Mouse (Mus musculus) hindbrain, embryonic 12.5 days (tissue): Measurements from ENCODE around the gene Ptprr. TPM values are rescaled to one million over a fixed set of nuclear protein-coding genes. Genes with fewer than 3 reads are reported as not detected.
A peak's percentile ranks its signal among the peaks of the same experiment; 100 is the strongest.

Experiments used
- ATAC-seq: fragments of 200-750 bp; cut with Nextera tagmentation; 2 replicates; pipeline ENCODE4 v1.8.0; 2017; ENCODE audit warnings: moderate TSS enrichment; ENCODE audit not compliant: low FRiP score
- H3K27ac ChIP-seq: fragments of 300-500 bp; sonication (generic); 2 replicates; pipeline ENCODE4 v1.5.1; 2016; ENCODE audit warnings: mild to moderate bottlenecking
- H3K27me3 ChIP-seq: fragments of 300-500 bp; sonication (generic); 2 replicates; pipeline ENCODE4 v1.6.1; 2016; ENCODE audit warnings: mild to moderate bottlenecking
- H3K36me3 ChIP-seq: fragments of 300-500 bp; sonication (generic); 2 replicates; pipeline ENCODE4 v1.6.1; 2016; ENCODE audit warnings: mild to moderate bottlenecking
- H3K4me1 ChIP-seq: fragments of 300-500 bp; sonication (generic); 2 replicates; pipeline ENCODE4 v1.6.1; 2016
- H3K4me2 ChIP-seq: fragments of 300-500 bp; sonication (generic); replicated peaks from 2 replicates; pipeline ENCODE4 v1.6.1; 2016; ENCODE audit warnings: mild to moderate bottlenecking
- H3K4me3 ChIP-seq: fragments of 300-500 bp; sonication (generic); 2 replicates; pipeline ENCODE4 v1.5.1; 2016; ENCODE audit warnings: mild to moderate bottlenecking
- H3K9ac ChIP-seq: fragments of 300-500 bp; sonication (generic); 2 replicates; pipeline ENCODE4 v1.6.1; 2016; ENCODE audit warnings: mild to moderate bottlenecking, moderate library complexity
- H3K9me3 ChIP-seq: fragments of 300-500 bp; sonication (generic); replicated peaks from 2 replicates; pipeline ENCODE4 v1.6.1; 2016; ENCODE audit warnings: mild to moderate bottlenecking
- WGBS: fragments of 180-500 bp; shearing (Covaris S2); methylation state at CpG from one replicate; pipeline ENCODE4 v1.1.7; 2016; 5-methylcytosine and 5-hydroxymethylcytosine counted together
- polyA plus RNA-seq: library from polyadenylated mRNA; unstranded; fragments of >200 nt; fragmentation: Nextera tagmentation; extraction: Ambion mirVana; gene quantifications from 2 replicates; pipeline ENCODE4 v1.2.1, GENCODE M21; 2016

Gene Ptprr
- 4.6 and 6.6 TPM in 2 replicates for polyA plus RNA-seq

DNA sequence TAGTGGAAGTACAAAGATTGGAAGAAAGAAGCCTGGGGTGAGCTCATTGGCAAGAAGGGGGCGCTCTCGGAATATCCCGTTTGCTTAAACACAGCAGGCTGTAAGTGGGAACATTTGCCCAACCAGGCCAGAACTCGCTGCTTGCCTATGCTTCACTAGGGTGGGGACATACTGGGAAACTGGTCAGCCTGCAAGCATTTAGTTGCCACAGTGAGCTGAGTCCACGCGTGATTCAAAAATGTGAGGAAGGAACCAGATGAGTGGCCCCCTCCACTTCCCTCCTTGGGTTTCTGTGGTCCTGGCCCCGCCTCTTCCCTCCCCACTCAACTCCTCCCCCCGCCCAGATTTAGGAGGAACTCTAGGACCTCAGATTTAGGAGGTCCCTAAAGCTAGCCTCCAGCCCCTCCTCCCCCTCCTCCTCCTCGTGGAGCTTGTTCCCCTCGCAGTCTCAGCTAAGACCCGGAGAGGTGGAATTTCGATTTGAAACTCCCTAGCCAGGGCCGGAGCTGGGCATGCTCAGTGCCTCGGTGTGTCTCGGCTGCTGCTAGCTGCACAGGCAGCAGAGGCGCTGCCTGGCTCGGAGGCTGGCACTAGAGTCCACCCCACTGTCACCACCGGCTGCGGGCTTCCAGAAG, at the start of gene Ptprr:
TSS of gene Ptprr (plus strand) at position 369 of the 635 bp plus-strand sequence.
- H3K4me1 ChIP-seq: peaks cover 12% of the 10 kb centered on the region
- no peaks in the 10 kb centered on the region for H3K9me3 ChIP-seq
- H3K27me3 ChIP-seq: no peaks in the 10 kb centered on the region
- peak within 1 kb of the TSS; percentile 53 for H3K4me3 ChIP-seq
- H3K27ac ChIP-seq: peak within 1 kb of the TSS; percentile 60
- peak; percentile 97 for ATAC-seq
- peak within 1 kb of the TSS; percentile 62 for H3K9ac ChIP-seq
- WGBS: under 1% methylated on average over 19 of the region's 19 CpGs
- H3K36me3 ChIP-seq: no peaks in the 10 kb centered on the region
- peak within 1 kb of the TSS; percentile 87 for H3K4me2 ChIP-seq

DNA sequence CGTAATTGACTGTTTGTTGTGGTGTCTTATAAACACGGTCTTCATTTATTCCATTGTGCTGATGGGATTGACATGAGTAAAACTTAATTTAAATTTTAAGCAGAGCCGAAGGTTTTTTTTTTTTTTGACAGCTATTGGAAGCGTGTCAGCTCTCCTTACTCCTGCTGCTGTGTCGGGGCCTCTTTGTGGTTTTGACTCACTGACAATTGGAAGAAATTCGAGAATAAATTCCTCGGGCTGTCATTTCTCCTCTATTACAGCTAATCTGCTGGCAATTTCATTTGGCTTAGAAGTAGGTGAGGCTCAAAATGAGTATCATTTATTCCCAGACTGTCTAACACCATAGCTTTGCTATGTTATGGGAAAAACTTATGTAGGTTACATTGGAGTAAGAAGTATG, 41.7 kb upstream of the Ptprr start:
- Histone ChIP-seq H3K4me1 (no peaks in the 10 kb centered on the region), H3K4me2 (no peak overlapping the region), H3K9me3 (no peaks in the 10 kb centered on the region), H3K9ac (no peak overlapping the region), H3K27me3 (no peaks in the 10 kb centered on the region), H3K36me3 (no peaks in the 10 kb centered on the region), H3K27ac (no peak overlapping the region), H3K4me3 (no peak overlapping the region)
- ATAC-seq: no peak
- 73% methylated on average over 7 of the region's 7 CpGs for WGBS

DNA sequence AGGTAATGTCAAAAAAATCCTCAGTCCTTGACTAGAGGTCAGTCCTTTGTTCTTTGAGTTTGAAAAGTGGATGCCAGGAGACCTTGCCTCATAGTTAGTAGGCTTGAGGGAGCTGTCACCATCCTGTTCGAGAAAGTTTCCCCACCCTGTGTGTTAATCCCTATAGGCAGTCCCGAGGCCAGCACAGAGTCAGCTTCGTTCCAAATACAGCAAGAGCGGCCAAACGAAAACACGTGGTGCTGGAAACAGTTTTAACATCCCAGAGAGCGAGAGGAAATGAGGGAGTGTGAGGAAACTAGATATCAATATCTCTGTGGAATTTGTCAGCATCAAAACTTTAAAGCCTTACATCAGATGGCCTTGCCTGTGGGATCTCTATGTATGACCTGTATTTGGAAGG, 39.0 kb upstream of the Ptprr start:
- Histone ChIP-seq H3K36me3 (no peaks in the 10 kb centered on the region), H3K27me3 (no peaks in the 10 kb centered on the region), H3K4me1 (no peaks in the 10 kb centered on the region), H3K4me3 (no peak overlapping the region), H3K27ac (no peak overlapping the region), H3K9ac (no peak overlapping the region), H3K4me2 (no peak overlapping the region), H3K9me3 (no peaks in the 10 kb centered on the region)
- WGBS: 55% methylated on average over 7 of the region's 7 CpGs
- no peak for ATAC-seq

DNA sequence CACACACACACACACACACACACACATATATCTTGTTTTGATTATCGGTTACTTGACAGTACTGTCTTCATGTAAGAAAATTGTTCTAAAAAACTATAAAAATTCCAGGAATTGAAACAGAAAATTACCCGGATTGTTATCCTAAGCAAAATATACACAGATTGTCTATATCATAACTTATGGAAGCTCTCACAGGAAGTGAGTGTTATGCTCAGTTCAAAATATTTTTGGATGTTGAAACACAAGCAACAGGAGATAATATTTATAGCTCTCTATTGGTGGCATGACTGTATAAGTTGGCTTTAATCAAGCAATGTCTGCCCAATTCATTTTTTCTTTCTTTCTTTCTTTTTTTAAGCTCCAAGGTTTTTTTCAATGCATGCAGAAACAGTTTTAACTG, 38.0 kb upstream of the Ptprr start:
- WGBS: 90% methylated on average over 2 of the region's 2 CpGs

DNA sequence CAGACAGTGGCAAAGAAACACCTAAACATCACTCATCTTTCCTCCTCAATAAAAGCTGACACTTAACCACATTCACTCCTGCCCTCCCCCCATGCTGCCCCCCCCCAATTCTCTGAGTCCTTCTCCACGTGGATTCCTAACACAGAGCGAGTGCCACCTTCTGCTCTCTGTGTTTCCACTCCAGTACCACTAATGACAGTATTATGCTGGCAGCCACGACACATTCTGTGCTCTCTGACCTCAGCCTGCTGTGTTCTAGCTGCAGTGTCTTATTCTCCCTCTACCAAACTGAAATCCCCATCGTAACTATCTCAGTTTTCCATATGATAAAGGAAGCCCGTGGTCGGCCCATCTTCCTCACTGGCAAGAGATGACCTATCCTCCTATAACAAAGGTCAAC, 33.7 kb upstream of the Ptprr start:
- H3K27me3 ChIP-seq: no peaks in the 10 kb centered on the region
- H3K27ac ChIP-seq: no peak overlapping the region
- WGBS: 55% methylated on average over 6 of the region's 6 CpGs
- H3K4me3 ChIP-seq: no peak overlapping the region
- H3K4me2 ChIP-seq: no peak overlapping the region
- no peaks in the 10 kb centered on the region; the same call in 1 of the 2 replicates for H3K4me1 ChIP-seq
- H3K9me3 ChIP-seq: no peaks in the 10 kb centered on the region
- H3K9ac ChIP-seq: no peak overlapping the region
- no peak for ATAC-seq
- H3K36me3 ChIP-seq: no peaks in the 10 kb centered on the region

More for the DNA sequence above, 38.0 kb upstream of the Ptprr start:
- H3K4me1 ChIP-seq: no peaks in the 10 kb centered on the region
- no peak overlapping the region for H3K4me3 ChIP-seq
- no peak overlapping the region for H3K9ac ChIP-seq
- no peak for ATAC-seq
- no peak overlapping the region for H3K27ac ChIP-seq
- no peaks in the 10 kb centered on the region for H3K36me3 ChIP-seq
- no peaks in the 10 kb centered on the region for H3K9me3 ChIP-seq
- no peak overlapping the region for H3K4me2 ChIP-seq
- H3K27me3 ChIP-seq: no peaks in the 10 kb centered on the region

DNA sequence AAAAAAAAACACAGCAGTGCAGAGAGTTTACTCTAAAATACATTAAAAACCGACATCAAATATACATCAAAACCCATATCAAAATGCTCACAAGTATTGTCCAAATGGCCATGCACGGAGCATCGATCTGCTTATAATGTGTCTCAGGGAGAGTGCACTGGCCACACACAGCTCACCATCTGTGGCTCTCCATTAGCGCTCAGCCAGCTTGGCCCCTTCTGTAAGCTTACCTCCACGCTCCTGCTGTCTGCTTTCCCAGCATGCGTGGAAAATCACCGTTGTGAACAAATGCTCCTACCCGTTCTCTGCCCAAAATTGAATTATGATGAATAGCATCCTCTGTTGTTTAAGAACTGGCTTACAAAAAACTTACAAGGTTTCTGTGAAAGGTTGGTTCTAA, 16.2 kb upstream of the Ptprr start:
- Histone ChIP-seq H3K27ac (no peak overlapping the region), H3K27me3 (no peaks in the 10 kb centered on the region), H3K4me2 (no peak overlapping the region), H3K36me3 (no peaks in the 10 kb centered on the region), H3K4me3 (no peak overlapping the region), H3K4me1 (no peaks in the 10 kb centered on the region), H3K9me3 (no peaks in the 10 kb centered on the region), H3K9ac (no peak overlapping the region)
- WGBS: 58% methylated on average over 8 of the region's 8 CpGs
- no peak for ATAC-seq

DNA sequence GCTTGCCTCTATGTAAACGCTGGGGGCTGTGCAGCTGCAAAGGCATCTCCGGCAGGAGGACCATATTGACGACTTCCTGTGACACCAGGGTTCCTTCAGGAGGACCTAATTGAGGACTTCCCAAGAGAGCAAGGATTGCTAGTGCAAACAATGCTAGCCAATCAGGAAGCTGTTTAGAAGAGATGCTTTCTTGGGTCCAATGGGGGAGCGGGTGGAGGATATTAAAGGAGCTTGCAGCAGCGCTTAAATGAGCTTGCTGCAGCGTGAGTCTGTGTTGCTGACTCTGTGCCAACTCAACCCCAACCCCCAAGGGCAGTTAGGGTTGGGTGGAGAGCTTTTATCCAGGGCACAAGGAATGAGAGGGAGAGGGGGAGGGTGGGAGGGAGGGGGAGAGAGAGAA, 11.3 kb upstream of the Ptprr start:
- H3K36me3 ChIP-seq: no peaks in the 10 kb centered on the region
- H3K4me2 ChIP-seq: no peak overlapping the region
- ATAC-seq: no peak
- no peaks in the 10 kb centered on the region for H3K4me1 ChIP-seq
- H3K27me3 ChIP-seq: no peaks in the 10 kb centered on the region
- WGBS: 50% methylated on average over 6 of the region's 6 CpGs
- H3K9me3 ChIP-seq: no peaks in the 10 kb centered on the region
- H3K9ac ChIP-seq: no peak overlapping the region
- H3K4me3 ChIP-seq: no peak overlapping the region
- H3K27ac ChIP-seq: no peak overlapping the region

DNA sequence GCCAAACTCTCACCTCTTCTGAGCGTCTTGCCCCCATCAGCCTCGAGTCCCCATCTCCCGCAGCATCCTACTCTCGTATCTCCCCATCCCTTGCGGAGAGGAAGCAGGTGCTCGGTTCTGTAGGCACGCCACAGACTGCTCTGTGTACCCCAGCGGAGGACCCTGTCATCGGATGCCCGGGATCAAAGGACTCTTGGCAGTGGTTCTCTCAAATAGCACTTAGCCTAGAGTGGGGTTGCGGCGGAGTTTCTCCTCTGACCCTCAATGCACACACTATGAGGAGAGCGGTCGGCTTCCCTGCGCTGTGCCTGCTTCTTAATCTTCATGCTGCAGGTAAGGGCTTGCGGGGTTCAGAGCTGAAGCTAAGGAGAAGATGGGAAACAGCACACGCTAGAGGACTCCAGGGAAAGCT, 473 bp downstream of the Ptprr start:
- no peaks in the 10 kb centered on the region for H3K9me3 ChIP-seq
- peak overlapping the region; percentile 60 for H3K27ac ChIP-seq
- ATAC-seq: peak; percentile 82
- peak overlapping the region; percentile 53 for H3K4me3 ChIP-seq
- under 1% methylated on average over 17 of the region's 17 CpGs for WGBS
- H3K4me2 ChIP-seq: peak overlapping the region; percentile 87
- peaks cover 12% of the 10 kb centered on the region for H3K4me1 ChIP-seq
- no peaks in the 10 kb centered on the region for H3K36me3 ChIP-seq
- no peaks in the 10 kb centered on the region for H3K27me3 ChIP-seq
- H3K9ac ChIP-seq: peak overlapping the region; percentile 62

DNA sequence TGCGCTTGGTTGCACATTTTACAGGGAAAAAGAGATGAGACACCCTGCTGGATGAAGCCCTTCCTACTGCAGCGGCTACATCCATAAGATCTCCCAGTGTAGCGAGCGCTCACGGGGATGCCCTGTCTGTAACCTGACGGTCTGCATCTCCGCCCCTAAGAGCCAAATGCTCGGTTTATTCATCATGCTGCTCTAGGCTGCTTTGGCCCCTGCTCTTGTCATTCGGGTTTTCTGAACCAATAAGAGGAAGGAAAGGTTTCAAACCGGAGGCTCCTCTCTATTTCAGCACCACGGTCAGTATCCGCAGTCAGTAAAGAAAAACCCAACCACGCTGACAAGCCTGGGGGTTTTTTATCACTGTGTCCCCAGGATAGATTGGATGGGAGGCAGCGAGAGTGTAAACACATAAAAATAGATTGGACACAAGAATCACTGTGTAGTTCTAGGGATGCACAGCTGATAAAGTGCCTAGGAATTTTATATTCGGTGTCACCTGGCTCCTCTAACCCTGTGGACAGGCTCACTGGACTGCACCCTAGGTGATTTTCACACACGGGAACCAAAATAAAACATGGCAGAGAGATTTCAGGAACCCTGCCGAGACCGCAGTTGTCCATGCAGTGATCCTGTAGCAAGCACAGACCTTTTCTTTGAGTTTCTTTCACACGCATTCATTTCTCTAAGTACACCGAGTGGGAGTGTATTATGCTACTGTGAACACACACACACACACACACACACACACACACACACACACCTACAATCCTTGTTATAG, 1.3 kb downstream of the Ptprr start:
- Histone ChIP-seq H3K4me1 (peaks cover 12% of the 10 kb centered on the region), H3K27ac (no peak overlapping the region), H3K9me3 (no peaks in the 10 kb centered on the region), H3K4me3 (peak overlapping the region; percentile 53), H3K27me3 (no peaks in the 10 kb centered on the region), H3K4me2 (peak overlapping the region; percentile 87), H3K9ac (peak overlapping the region; percentile 62), H3K36me3 (no peaks in the 10 kb centered on the region)
- WGBS: 7% methylated on average over 20 of the region's 20 CpGs
- ATAC-seq: no peak

DNA sequence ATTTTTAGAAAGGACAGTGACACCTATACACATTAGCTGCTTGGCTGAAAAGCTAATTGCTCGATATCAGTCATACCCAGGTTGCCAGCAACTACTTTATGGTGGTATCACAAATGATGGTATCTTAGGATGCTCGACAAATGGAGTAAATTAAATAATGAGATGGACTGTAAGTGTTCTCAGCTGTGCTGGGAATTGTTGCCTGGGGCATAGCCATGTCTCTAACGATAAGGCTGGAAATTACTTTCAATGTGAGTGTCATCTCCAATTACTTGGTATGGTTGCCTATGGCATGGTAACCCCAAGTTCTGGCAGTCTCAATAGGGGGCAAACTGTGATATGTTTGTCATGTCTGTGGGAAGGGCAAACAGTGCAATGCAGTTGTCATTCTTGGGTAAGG, 3.1 kb downstream of the Ptprr start:
- no peak overlapping the region for H3K9ac ChIP-seq
- no peak overlapping the region for H3K27ac ChIP-seq
- 64% methylated on average over 3 of the region's 3 CpGs for WGBS
- H3K4me1 ChIP-seq: peaks cover 12% of the 10 kb centered on the region
- H3K9me3 ChIP-seq: no peaks in the 10 kb centered on the region
- no peak overlapping the region for H3K4me2 ChIP-seq
- H3K4me3 ChIP-seq: no peak overlapping the region
- no peaks in the 10 kb centered on the region for H3K36me3 ChIP-seq
- ATAC-seq: no peak
- no peaks in the 10 kb centered on the region for H3K27me3 ChIP-seq

DNA sequence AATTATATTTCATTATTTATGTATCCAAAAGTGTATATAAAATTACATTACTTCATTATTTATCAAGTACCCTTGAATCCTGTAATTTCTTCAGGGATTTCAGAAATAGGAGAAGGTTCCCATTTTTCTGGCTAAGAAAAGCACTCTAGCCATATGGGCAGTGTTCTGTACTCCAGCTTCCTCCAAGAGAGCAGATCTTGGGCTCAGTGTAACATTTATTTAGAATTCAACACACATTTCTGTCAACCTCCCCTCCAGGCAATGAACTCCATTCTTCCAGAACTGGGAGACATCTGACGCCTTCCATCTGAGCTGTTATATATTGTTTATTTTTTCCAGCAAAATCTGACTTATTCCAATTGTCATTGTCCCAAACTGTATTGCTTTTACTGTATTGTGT, 20.1 kb downstream of the Ptprr start:
- Histone ChIP-seq H3K27ac (no peak overlapping the region), H3K27me3 (no peaks in the 10 kb centered on the region), H3K36me3 (no peaks in the 10 kb centered on the region), H3K4me3 (no peak overlapping the region), H3K4me2 (no peak overlapping the region), H3K9me3 (0 out of 2 replicates have a peak, but pooled peaks cover 3% of the 10 kb centered on the region), H3K4me1 (no peaks in the 10 kb centered on the region), H3K9ac (no peak overlapping the region)
- no peak for ATAC-seq
- 95% methylated on average over 1 of the region's 1 CpGs for WGBS

DNA sequence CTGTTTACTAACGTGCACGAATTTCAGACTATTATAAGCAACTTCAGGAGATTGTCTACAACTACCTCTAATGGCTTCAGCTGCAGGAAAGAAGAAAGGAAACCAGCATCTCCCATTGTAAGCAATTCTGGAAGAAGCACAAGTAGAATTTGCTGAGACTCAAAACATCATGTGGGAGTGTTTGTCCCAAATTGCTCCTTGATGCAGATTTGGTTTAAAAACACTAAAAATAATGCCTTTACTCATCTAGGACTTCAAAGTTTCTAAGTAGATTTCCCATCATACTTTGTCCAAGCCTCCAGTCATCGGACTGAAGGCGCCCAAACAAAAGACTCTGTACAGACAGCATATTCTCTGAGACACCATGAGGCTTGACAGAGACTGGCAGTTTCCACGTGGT, 57.9 kb downstream of the Ptprr start:
- no peak overlapping the region for H3K9ac ChIP-seq
- peaks cover 3% of the 10 kb centered on the region; the same call in 1 of the 2 replicates for H3K4me1 ChIP-seq
- ATAC-seq: no peak
- H3K4me2 ChIP-seq: no peak overlapping the region
- H3K27me3 ChIP-seq: no peaks in the 10 kb centered on the region
- 92% methylated on average over 5 of the region's 5 CpGs for WGBS
- H3K4me3 ChIP-seq: no peak overlapping the region
- no peaks in the 10 kb centered on the region for H3K9me3 ChIP-seq
- no peak overlapping the region for H3K27ac ChIP-seq
- no peaks in the 10 kb centered on the region for H3K36me3 ChIP-seq

DNA sequence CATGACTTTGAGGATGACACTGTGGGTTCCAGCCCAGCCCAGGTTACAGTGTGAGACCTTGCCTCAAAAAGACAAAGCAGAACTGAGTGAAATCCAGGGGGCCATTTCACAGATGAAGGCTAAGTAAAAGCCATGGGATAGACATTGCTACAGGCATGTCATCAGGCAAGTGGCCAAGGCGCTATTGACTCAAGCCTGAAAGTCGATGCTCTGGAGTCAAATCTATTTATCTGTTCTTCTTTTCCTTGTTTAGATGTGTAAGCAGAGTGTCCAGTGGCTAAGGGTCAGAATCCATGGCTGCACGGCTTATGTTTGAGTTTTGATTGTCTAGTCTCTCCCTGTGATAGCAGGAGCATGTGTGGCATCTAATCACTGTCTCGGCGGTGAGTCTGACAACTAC, 60.6 kb downstream of the Ptprr start:
- 72% methylated on average over 5 of the region's 5 CpGs for WGBS
- Histone ChIP-seq H3K4me3 (no peak overlapping the region), H3K9ac (no peak overlapping the region), H3K27me3 (no peaks in the 10 kb centered on the region), H3K36me3 (no peaks in the 10 kb centered on the region), H3K9me3 (no peaks in the 10 kb centered on the region), H3K27ac (no peak overlapping the region), H3K4me1 (peaks cover 3% of the 10 kb centered on the region; the same call in 1 of the 2 replicates), H3K4me2 (no peak overlapping the region)
- ATAC-seq: no peak
